Mouse (Mus musculus) monocyte, adult 5-6 weeks (primary cell): ENCODE data around the gene Gm20828. TPM values are rescaled to one million over a fixed set of nuclear protein-coding genes. Genes with fewer than 3 reads are reported as not detected.
"Not testable (repeated sequence)": the region's sequence is repeated elsewhere in the genome, so short reads cannot be mapped to it uniquely, and the experiment has no call there.

Source experiments
- ATAC-seq: fragments of 153-309, 156-312 bp; replicated peaks from 2 replicates; pipeline ENCODE4 v1.8.0; 2017; ENCODE audit warnings: mild to moderate bottlenecking; ENCODE audit not compliant: low TSS enrichment, insufficient number of reproducible peaks, severe bottlenecking, poor library complexity, low FRiP score
- total RNA-seq: library from RNA; stranded (forward); fragments of 200-1000, 200-491, 200-594 nt; gene quantifications from 3 replicates; pipeline ENCODE4 v1.2.3, GENCODE M21; 2017

Gene Gm20828
- total RNA-seq = not detected in 3 replicates

DNA sequence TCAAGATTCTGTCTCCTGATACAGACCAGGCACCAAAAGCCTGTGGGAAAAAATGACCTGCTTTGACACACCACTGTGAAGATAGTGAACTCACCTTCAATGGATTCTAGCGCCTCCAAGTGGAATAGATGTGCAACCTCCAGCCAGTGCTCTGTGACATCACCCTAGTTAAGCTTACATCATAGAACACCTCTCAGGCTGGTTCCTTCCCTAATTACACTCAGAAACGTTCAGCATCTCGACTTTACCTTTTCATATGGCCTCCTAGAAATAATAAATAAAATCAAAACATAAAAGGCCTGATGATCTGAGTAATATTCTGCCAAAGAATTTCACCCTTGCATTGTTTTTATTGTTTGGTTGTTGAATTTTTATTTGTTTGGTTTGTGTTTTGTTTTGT, at the start of gene Gm20828:
Gm20828 (minus strand) TSS at position 101 of the 400 bp plus-strand sequence.
- not testable (repeated sequence) for ATAC-seq
